Mouse (Mus musculus) gastrocnemius, adult 2 months (tissue): Measurements from ENCODE around the gene Rnf103. TPM values are rescaled to one million over a fixed set of nuclear protein-coding genes. Genes with fewer than 3 reads are reported as not detected.

Experiments used
- DNase-seq: peaks from one replicate; pipeline ENCODE4 v3.0.0; 2022
- H3K27ac ChIP-seq: fragments of 200-600 bp; 2 replicates; pipeline ENCODE4 v1.8.1; 2022; ENCODE audit warnings: mild to moderate bottlenecking
- H3K4me3 ChIP-seq: fragments of 200-600 bp; 2 replicates; pipeline ENCODE4 v1.8.1; 2022; ENCODE audit warnings: mild to moderate bottlenecking, moderate library complexity
- CTCF ChIP-seq: fragments of 200-600 bp; IDR thresholded peaks from 2 replicates; pipeline ENCODE4 v1.8.1; 2022; ENCODE audit warnings: antibody characterized with exemption, mild to moderate bottlenecking, moderate library complexity
- intact Hi-C: fragments of 180-260 bp; cut with DNase I; formaldehyde crosslinking; loops from one replicate; pipeline ENCODE4 v1.15.1; 2025
- total RNA-seq, 2 experiments: library from RNA; stranded (reverse); gene quantifications; 2 replicates each; pipeline ENCODE4 v1.2.3; 2021

Rnf103 gene
- total RNA-seq, 2 experiments from 2014 or later, result 20.2 to 20.3 TPM

DNA sequence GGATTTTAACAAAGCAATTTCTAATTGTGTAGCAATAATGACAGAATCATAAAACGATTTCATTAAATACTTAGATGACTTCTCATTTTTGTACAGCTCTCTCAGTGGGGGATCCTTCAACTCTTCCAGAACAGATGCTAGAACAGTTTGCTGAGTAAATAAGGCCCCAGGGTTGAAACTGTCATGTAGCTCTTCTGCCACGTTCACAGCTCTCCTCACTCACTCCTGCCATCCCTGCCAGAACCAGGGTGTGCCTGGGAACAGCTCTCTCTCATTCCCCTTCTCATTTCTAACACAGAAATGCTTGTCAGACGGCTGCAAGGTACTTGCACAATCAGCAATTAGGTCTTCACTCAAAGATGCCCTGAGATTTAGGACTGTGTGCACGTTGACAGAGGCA lies 9.3 kb downstream of the Rnf103 start:
- no peak for TF ChIP-seq CTCF
- intact Hi-C loops, result no loop called here
- no peak for DNase-seq
- H3K27ac ChIP-seq, result no peak overlapping the region
- H3K4me3 ChIP-seq, result no peak overlapping the region

- intact Hi-C loops, result no loop called here
- no peak overlapping the region for H3K27ac ChIP-seq
- no peak overlapping the region for H3K4me3 ChIP-seq
- TF ChIP-seq CTCF, result no peak
- DNase-seq, result no peak
Observed at GRCm38 (mm10) chr6:71503670-71504069, 10.0 kb downstream of the Rnf103 start.

DNA sequence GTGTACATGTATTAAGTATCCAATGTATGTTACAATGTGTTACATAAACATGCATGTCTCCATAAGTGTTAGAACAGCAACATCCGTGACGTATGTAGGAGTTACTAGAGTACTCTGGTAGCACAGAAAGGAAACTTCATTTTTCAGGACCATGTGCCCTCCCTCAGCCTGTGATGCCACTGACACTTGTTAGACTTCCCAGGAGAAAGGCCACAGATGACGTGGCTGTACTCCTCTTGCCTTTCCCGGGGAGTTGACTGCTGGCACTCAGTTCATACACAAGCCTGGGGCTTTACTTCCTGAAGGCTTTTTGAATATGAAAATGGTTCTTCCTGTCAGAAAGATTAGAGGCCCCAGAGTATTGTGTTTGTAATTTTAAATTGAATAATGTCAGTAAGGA lies 10.4 kb downstream of the Rnf103 start:
- intact Hi-C loops, result no loop called here

GRCm38 (mm10) chr6:71505671-71506070 lies 12.0 kb downstream of the Rnf103 start:
- H3K4me3 ChIP-seq, result no peak overlapping the region

More for the DNA sequence above, 10.4 kb downstream of the Rnf103 start:
- Histone ChIP-seq H3K27ac (no peak overlapping the region), H3K4me3 (no peak overlapping the region)
- TF ChIP-seq CTCF, result no peak
- no peak for DNase-seq

GRCm38 (mm10) chr6:71519476-71519875 lies 25.8 kb downstream of the Rnf103 start:
- Histone ChIP-seq H3K4me3 (no peak overlapping the region), H3K27ac (no peak overlapping the region)
- intact Hi-C loops, result no loop called here
- TF ChIP-seq CTCF, result no peak
- DNase-seq, result no peak

More at GRCm38 (mm10) chr6:71505671-71506070, 12.0 kb downstream of the Rnf103 start:
- DNase-seq, result no peak
- intact Hi-C loops, result no loop called here
- no peak for TF ChIP-seq CTCF
- no peak overlapping the region for H3K27ac ChIP-seq

DNA sequence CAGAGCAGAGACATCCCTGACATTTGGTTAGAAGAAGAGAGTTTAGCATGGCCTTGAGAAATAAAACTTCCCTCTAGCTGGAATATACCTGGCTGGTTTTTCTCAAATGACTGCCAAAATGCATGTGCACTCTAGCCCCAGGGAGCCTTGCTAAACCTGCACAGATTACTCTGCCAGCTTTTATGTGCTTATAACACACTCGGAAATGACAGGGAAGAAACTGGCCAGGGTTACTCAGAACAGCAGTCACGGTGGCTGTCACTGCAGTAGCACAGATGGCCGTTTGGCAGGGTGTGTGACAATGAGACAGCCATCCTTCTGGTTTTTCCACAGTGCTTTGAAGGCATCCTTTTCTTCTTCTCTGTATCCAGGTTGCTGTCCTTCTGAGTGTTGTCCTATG lies 31.9 kb downstream of the Rnf103 start:
- Histone ChIP-seq H3K4me3 (no peak overlapping the region), H3K27ac (no peak overlapping the region)
- no peak for DNase-seq
- intact Hi-C loops, result no loop called here
- TF ChIP-seq CTCF, result no peak

DNA sequence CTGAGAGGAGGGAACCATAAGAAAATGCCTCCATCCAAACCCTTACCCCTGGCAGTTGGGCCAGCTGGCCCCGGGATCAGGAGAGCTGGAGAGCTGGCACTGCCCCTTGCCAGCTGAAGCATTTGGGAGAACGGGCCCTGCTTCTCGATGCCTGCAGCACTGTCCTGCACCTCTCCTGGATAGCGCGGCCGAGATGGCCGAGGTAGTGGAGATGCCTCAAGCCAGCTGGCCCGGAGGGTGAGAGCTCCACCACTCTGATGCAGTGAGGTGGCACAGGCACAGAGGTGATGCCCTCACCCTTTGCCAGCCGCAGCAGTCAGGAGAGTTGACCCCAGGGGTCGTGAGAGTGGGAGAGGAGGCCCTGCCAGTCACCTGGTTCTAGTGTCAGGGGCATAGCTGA lies 33.4 kb downstream of the Rnf103 start:
- DNase-seq, result no peak
- intact Hi-C loops, result no loop called here
- Histone ChIP-seq H3K4me3 (no peak overlapping the region), H3K27ac (no peak overlapping the region)
- TF ChIP-seq CTCF, result no peak

GRCm38 (mm10) chr6:71527826-71528225 lies 34.1 kb downstream of the Rnf103 start:
- no peak for TF ChIP-seq CTCF
- no peak overlapping the region for H3K4me3 ChIP-seq

GRCm38 (mm10) chr6:71530176-71530575 lies 36.5 kb downstream of the Rnf103 start:
- Histone ChIP-seq H3K27ac (no peak overlapping the region), H3K4me3 (no peak overlapping the region)
- no peak for TF ChIP-seq CTCF
- no peak for DNase-seq
- intact Hi-C loops, result no loop called here

More at GRCm38 (mm10) chr6:71527826-71528225, 34.1 kb downstream of the Rnf103 start:
- no peak overlapping the region for H3K27ac ChIP-seq
- no peak for DNase-seq
- intact Hi-C loops, result no loop called here

- no peak for TF ChIP-seq CTCF
- no peak for DNase-seq
- Histone ChIP-seq H3K4me3 (no peak overlapping the region), H3K27ac (no peak overlapping the region)
- intact Hi-C loops, result no loop called here
Observed at GRCm38 (mm10) chr6:71537286-71537685, 43.6 kb downstream of the Rnf103 start.

DNA sequence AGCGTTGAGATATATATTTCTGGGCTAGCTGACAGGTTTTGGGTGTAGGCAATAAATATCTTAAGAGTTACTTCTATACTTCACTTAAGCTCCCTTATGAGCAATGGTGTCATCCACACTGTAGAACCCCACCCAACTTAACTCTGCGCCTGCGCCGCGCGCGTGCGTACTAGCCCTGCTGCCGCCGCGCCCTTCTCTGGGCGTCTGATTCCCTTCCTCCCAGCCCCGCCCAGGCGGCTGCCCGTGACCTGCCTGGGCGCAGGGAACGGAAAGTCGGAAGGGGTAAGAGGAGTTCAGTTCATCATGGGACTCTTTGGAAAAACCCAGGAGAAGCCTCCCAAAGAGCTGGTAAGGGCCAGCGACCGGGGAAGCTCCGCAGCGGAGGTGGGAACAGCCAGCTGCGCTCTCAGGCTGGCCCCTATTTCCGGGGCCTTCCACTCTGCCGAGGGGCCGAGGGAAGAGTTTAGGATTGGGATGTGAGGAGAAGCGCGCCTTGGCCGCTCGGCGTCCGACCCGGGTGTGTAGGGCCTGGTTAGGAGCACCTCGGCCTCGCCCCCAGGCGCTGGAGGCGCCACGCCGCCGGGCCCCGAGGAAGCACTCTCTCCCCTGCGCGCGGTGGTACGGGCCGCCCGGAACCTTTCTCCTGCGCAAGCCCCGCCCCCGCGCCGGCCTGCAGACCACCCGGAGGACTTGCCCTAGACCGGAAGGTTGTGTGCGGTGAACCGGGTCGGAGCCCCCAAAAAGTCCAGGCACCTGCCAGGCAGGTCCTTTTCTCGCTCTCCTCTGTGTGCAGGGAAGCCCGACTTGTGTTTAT lies 50.2 kb downstream of the Rnf103 start, which contains the start of gene Chmp3:
Gene Chmp3, plus strand, starts transcription at position 112 of the 814 bp plus-strand sequence.
- intact Hi-C loops, result loop anchor here (2.0 to 5.0 kb wide), 3 partner anchors 49 to 102 kb away; partner anchors contain the start of genes Kdm3a and Rmnd5a
- H3K27ac ChIP-seq, result peak within 1 kb of the TSS; percentile 98

GRCm38 (mm10) chr6:71555507-71555951 lies 61.8 kb downstream of the Rnf103 start:
- peak; percentile 53 for DNase-seq
- Histone ChIP-seq H3K27ac (peak overlapping the region; percentile 73), H3K4me3 (no peak overlapping the region)
- intact Hi-C loops, result no loop called here
- TF ChIP-seq CTCF, result no peak

More for the DNA sequence above, 50.2 kb downstream of the Rnf103 start, which contains the start of gene Chmp3:
- H3K4me3 ChIP-seq, result peak within 1 kb of the TSS; percentile 85
- peak; percentile 98 for DNase-seq
- no peak for TF ChIP-seq CTCF

GRCm38 (mm10) chr6:71556826-71557225 lies 63.1 kb downstream of the Rnf103 start:
- Histone ChIP-seq H3K27ac (no peak overlapping the region), H3K4me3 (no peak overlapping the region)
- TF ChIP-seq CTCF, result no peak
- intact Hi-C loops, result no loop called here
- no peak for DNase-seq

Other genes with a start within 250 kb of the Rnf103 start
- 10 to 100 TPM; 23.7 to 33.6 TPM for gene Krcc1, start 222.2 kb upstream of the Rnf103 start, total RNA-seq
- gene Smyd1, start 171.7 kb upstream of the Rnf103 start, total RNA-seq, result 100 to 1,000 TPM; 370 to 385 TPM
- gene Cd8b1, start 171.1 kb upstream of the Rnf103 start, total RNA-seq, result not detected
- not detected for gene Cd8a, start 120.5 kb upstream of the Rnf103 start, total RNA-seq
- 100 to 1,000 TPM; 114 to 132 TPM for gene Rmnd5a, start 53.3 kb upstream of the Rnf103 start, total RNA-seq
- 10 to 100 TPM; 41.9 to 45.6 TPM for gene Chmp3, start 49.9 kb downstream of the Rnf103 start, total RNA-seq
- gene Kdm3a, start 139.1 kb downstream of the Rnf103 start, total RNA-seq, result 10 to 100 TPM; 11.8 to 12.1 TPM
- gene Reep1, start 213.7 kb downstream of the Rnf103 start, total RNA-seq, result 10 to 100 TPM; 52.8 to 59.4 TPM